Mouse (Mus musculus) megakaryocyte, embryonic 14.5 days (primary cell): ENCODE measurements around the gene Gm49711. TPM values are rescaled to one million over a fixed set of nuclear protein-coding genes. Genes with fewer than 3 reads are reported as not detected.

Source experiments
- H3K27me3 ChIP-seq: replicated peaks from 2 replicates; pipeline ENCODE3; 2012; ENCODE audit warnings: inconsistent platforms
- H3K36me3 ChIP-seq: replicated peaks from 2 replicates; pipeline ENCODE3; 2012; ENCODE audit warnings: low read length, inconsistent platforms, mixed read lengths
- H3K4me1 ChIP-seq: 2 replicates; pipeline ENCODE4 v1.6.1; 2012; ENCODE audit warnings: inconsistent platforms
- H3K4me3 ChIP-seq: replicated peaks from 2 replicates; pipeline ENCODE3; 2012; ENCODE audit warnings: moderate library complexity, mild to moderate bottlenecking, inconsistent platforms
- H3K9me3 ChIP-seq: 2 replicates; pipeline ENCODE4 v1.6.1; 2012; ENCODE audit warnings: inconsistent platforms
- FLI1 ChIP-seq: IDR thresholded peaks from 2 replicates; pipeline ENCODE4 v1.6.1; 2012; ENCODE audit warnings: low read length, inconsistent platforms, mixed read lengths
- GATA1 ChIP-seq: IDR thresholded peaks from 3 replicates; pipeline ENCODE4 v1.6.1; 2012; ENCODE audit warnings: mixed read lengths, low read length, inconsistent platforms, borderline replicate concordance
- polyA plus RNA-seq: library from polyadenylated mRNA; stranded (reverse); fragments of >175 nt; gene quantifications from 2 replicates; pipeline ENCODE4 v1.2.3, GENCODE M21; 2012; ENCODE audit warnings: low replicate concordance; ENCODE audit not compliant: insufficient read depth

The Gm49711 gene
- polyA plus RNA-seq, 1 experiment = not detected

- Histone ChIP-seq H3K4me3 (no peak overlapping the region), H3K9me3 (no peaks in the 10 kb centered on the region), H3K4me1 (peaks cover 7% of the 10 kb centered on the region; the same call in 1 of the 2 replicates), H3K27me3 (peaks cover 15% of the 10 kb centered on the region), H3K36me3 (peaks cover 12% of the 10 kb centered on the region)
- TF ChIP-seq GATA1 (no peak), FLI1 (no peak)
Measured at GRCm38 (mm10) chr16:92117337-92118209, 59.5 kb downstream of the Gm49711 start.

GRCm38 (mm10) chr16:92119013-92119515, 60.9 kb downstream of the Gm49711 start:
- Histone ChIP-seq H3K36me3 (no peaks in the 10 kb centered on the region), H3K27me3 (peaks cover 15% of the 10 kb centered on the region), H3K9me3 (peaks cover 9% of the 10 kb centered on the region), H3K4me1 (peaks cover 7% of the 10 kb centered on the region; the same call in 1 of the 2 replicates), H3K4me3 (no peak overlapping the region)
- TF ChIP-seq GATA1 (no peak), FLI1 (no peak)

GRCm38 (mm10) chr16:92120899-92121531, 62.9 kb downstream of the Gm49711 start:
- H3K4me1 ChIP-seq = peaks cover 7% of the 10 kb centered on the region; the same call in 1 of the 2 replicates
- TF ChIP-seq FLI1 (no peak), GATA1 (no peak)
- no peaks in the 10 kb centered on the region for H3K36me3 ChIP-seq
- peaks cover 27% of the 10 kb centered on the region for H3K9me3 ChIP-seq
- no peak overlapping the region for H3K4me3 ChIP-seq
- H3K27me3 ChIP-seq = peaks cover 15% of the 10 kb centered on the region

- Histone ChIP-seq H3K4me3 (no peak overlapping the region), H3K4me1 (no peaks in the 10 kb centered on the region), H3K9me3 (peaks cover 55% of the 10 kb centered on the region), H3K27me3 (peaks cover 14% of the 10 kb centered on the region), H3K36me3 (no peaks in the 10 kb centered on the region)
- TF ChIP-seq GATA1 (no peak), FLI1 (no peak)
Measured at GRCm38 (mm10) chr16:92127226-92127625, 69.1 kb downstream of the Gm49711 start.

GRCm38 (mm10) chr16:92127666-92128065, 69.5 kb downstream of the Gm49711 start:
- Histone ChIP-seq H3K4me1 (no peaks in the 10 kb centered on the region), H3K36me3 (no peaks in the 10 kb centered on the region), H3K4me3 (no peak overlapping the region), H3K9me3 (peaks cover 56% of the 10 kb centered on the region), H3K27me3 (peaks cover 16% of the 10 kb centered on the region)
- TF ChIP-seq FLI1 (no peak), GATA1 (no peak)

- peaks cover 20% of the 10 kb centered on the region for H3K27me3 ChIP-seq
- H3K36me3 ChIP-seq = no peaks in the 10 kb centered on the region
- no peaks in the 10 kb centered on the region for H3K4me1 ChIP-seq
- TF ChIP-seq GATA1 (no peak), FLI1 (no peak)
- no peak overlapping the region for H3K4me3 ChIP-seq
- H3K9me3 ChIP-seq = peaks cover 47% of the 10 kb centered on the region
Measured at GRCm38 (mm10) chr16:92129843-92130242, 71.7 kb downstream of the Gm49711 start.

GRCm38 (mm10) chr16:92132511-92132910, 74.4 kb downstream of the Gm49711 start:
- no peak for TF ChIP-seq GATA1
- no peak for TF ChIP-seq FLI1
- peaks cover 19% of the 10 kb centered on the region for H3K27me3 ChIP-seq
- H3K36me3 ChIP-seq = no peaks in the 10 kb centered on the region
- H3K4me1 ChIP-seq = no peaks in the 10 kb centered on the region
- peaks cover 42% of the 10 kb centered on the region for H3K9me3 ChIP-seq
- H3K4me3 ChIP-seq = no peak overlapping the region

- Histone ChIP-seq H3K4me3 (no peak overlapping the region), H3K4me1 (no peaks in the 10 kb centered on the region), H3K27me3 (peaks cover 10% of the 10 kb centered on the region), H3K9me3 (peaks cover 38% of the 10 kb centered on the region), H3K36me3 (no peaks in the 10 kb centered on the region)
- no peak for TF ChIP-seq GATA1
- no peak for TF ChIP-seq FLI1
Measured at GRCm38 (mm10) chr16:92134148-92134764, 76.1 kb downstream of the Gm49711 start.

GRCm38 (mm10) chr16:92136275-92136674, 78.2 kb downstream of the Gm49711 start:
- Histone ChIP-seq H3K9me3 (peaks cover 38% of the 10 kb centered on the region), H3K4me3 (no peak overlapping the region), H3K4me1 (no peaks in the 10 kb centered on the region), H3K27me3 (peaks cover 18% of the 10 kb centered on the region), H3K36me3 (no peaks in the 10 kb centered on the region)
- no peak for TF ChIP-seq GATA1
- TF ChIP-seq FLI1 = no peak
